Mouse (Mus musculus): ENCODE data around the gene Spout1. TPM values are rescaled to one million over a fixed set of nuclear protein-coding genes. Genes with fewer than 3 reads are reported as not detected.
A peak's percentile ranks its signal among the peaks of the same experiment; 100 is the strongest.
"Not testable (repeated sequence)": the region's sequence is repeated elsewhere in the genome, so short reads cannot be mapped to it uniquely, and the experiment has no call there.

Spout1 gene
- total RNA-seq, 1 experiment from 2014 or later: 8.3 TPM

DNA sequence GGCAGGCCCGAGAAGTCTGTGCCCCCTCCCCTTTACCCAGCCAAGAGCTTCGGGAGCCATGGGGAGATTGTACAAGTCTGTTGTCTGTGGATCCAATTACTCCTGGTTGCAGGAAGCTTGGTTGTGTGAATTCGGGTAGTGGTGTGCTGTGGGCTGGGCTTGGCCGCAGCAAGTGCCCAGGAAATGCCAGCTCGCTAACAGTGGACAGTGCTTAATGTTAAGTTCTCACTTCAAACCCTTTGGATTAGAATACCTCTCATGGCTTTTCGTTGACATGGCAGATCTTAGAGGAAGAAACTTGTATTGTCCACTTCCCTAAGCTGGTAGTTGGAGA lies 43.9 kb downstream of the Spout1 start:
- ATAC-seq (ENCODE audit: extremely low read depth, insufficient number of reproducible peaks, low FRiP score, poor library complexity, severe bottlenecking): no peak

DNA sequence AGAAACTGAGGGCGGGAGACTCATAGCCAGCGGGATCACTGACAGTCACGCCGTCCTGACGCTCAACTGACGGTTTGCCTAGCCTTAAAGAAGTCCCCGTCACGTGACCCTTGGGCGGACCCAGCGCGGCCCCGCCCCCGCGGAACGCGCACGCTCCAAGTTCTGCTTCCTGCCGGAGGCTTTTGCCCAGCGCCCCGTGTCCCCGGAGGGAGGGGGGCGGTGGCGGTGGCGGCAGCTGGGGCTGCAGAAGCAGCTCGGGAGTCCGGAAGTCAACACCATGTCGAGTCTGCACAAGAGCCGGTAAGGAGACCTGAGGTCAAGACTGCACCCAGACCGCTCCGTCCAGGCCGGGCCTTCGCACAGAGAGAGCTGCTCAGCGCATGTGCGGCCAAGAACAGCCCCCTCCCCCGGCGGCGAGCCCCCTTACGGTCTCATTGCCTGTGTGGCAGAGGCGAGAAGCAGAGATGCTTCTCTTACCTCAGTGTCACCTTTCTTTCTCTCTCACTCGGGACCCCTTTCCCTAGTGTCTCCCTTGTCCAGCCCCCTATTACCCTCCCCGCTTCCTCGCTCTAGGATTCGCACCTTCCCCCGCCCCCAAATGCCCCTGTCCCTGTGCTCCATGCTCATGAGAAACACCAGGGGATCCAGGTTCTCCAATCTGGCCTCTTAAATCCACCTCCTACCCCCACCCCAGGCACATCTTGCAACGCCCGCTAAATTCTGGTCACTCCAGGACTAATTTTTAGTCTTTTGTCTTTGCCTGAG lies 44.5 kb downstream of the Spout1 start, which contains the start of gene Tbc1d13:
Tbc1d13 (plus strand) TSS at position 134 of the 765 bp plus-strand sequence.
- ATAC-seq (ENCODE audit: extremely low read depth, insufficient number of reproducible peaks, low FRiP score, poor library complexity, severe bottlenecking): peak; percentile 88

DNA sequence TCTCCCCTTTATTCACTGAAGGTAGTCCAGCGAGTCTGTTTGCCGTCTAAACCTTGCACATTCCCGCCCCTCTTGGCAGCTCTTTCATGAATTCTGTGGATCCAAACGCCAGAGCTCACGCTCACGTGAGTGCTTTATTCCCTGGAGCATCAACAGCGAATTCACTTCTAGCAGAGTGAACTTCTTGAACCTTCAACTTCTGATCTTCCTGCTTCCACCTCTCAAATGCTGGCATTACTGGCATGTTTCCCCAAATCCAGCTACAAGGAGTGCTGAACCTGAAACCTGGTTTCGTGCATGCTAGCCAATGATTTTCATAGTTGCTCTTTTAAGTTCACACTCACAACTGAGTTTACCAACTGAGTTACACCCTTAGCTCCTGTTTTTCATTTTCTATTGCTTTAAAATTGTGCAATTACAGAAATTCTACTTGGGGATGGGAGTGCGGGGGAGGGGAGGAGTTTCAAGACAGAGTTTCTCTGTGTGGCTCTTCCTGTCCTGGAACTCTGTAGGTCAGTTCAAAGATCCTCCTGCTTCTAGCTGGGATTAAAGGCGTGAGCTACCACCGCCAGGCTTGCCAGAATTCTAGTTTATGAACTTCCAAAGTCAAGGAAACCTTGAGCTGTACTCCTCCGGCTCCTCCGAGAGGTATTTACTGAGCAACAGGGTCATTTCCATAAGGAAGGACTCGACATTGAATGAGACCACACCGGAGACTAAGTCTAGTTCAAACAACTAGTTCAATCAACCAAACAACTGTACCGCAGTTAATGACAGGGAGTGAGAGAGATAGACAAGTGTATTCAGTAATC lies 45.3 kb downstream of the Spout1 start:
- ATAC-seq (ENCODE audit: extremely low read depth, insufficient number of reproducible peaks, low FRiP score, poor library complexity, severe bottlenecking): no peak

DNA sequence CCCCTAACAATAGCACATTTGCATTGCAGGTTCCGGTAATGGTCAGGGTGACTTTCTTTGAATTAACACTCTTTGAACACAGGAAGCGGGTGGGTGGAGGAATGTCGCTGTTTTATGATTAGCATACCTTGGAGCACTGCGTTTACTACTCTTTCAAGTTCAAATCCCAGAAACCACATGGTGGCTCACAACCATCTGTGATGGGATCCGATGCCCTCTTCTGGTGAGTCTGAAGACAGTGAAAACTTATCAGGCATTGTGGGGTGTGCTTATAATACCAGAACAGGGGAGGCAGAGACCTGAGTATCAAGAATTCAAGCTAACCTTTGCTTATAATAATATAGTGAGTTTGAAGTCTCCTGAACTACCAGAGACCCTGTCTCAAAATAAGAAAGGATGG lies 47.0 kb downstream of the Spout1 start:
- not testable (repeated sequence) for ATAC-seq (ENCODE audit: extremely low read depth, insufficient number of reproducible peaks, low FRiP score, poor library complexity, severe bottlenecking)

DNA sequence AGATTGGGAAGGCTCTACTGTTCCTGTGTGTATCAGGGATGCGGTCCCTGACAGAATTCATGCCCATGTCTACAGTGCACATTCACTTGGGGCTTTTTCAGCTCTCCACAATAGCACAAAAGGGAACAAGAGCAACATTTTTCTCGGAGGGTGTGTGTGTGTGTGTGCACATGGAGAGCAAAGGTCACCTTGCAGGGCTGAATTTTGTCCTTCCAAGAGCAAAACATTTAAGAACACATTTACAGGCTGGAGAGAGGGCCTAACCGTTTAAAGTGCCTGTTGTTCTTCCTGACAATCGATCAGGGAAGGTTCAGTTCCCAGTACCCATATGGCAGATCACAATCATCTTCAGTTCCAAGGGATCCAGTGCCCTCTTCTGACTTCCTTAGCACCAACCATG lies 48.1 kb downstream of the Spout1 start:
- no peak for ATAC-seq (ENCODE audit: extremely low read depth, insufficient number of reproducible peaks, low FRiP score, poor library complexity, severe bottlenecking)

DNA sequence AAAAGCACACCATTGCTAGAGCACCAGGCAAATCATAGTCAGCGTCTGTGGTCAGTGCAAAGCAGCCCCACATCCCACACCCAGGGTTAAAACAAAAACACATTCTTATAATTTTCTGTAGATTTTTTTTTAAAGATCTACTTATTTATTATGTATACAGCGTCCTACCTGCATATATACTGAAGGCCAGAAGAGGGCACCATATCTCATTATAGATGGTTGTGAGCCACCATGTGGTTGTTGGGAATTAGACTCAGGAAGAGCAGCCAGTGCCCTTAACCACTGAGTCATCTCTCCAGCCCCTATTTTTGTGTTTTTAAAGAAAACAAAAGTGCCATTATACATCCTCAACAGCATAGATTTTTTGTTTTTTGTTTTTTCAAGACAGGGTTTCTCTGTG lies 49.5 kb downstream of the Spout1 start:
- ATAC-seq (ENCODE audit: extremely low read depth, insufficient number of reproducible peaks, low FRiP score, poor library complexity, severe bottlenecking): no peak

DNA sequence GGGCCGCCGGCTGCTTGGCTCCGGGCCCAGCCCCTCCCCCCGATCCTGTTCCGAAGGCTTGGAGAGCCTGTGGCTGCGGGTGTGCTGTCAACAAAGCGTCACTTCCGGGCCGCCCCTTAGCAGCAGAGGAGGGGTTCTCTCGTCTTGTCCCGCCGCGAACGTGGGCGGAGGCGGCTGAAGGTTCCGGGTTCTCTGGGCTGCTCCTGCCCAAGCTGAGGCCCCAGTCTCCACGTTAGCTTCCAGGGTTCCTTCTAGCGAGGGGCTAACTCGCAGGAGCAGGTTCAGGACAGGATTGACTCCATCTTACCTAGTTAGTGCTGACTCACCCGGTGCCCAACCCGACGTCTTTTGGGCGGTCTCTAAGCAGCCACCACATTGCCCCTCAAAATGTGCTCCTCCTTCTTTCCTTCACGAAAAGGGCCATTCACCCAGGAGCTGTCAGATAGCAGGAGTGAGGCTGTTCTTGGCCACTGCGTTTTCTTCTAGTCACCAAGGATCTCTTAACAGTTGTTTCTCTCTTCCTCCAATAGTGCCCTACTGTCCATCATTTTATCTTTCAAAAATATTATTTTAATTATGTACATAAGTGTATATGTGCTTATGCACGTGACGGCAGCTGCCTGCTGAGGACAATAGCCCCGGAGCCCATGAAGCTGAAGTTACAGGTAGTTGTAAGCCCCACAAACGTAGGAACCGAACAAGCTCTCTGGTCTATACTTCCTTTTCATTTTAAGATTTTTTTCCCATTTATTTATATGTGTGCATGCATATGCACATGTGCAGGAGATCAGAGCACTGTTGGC lies 53.6 kb downstream of the Spout1 start, which contains the start of gene Zer1:
Zer1 (minus strand) TSS at position 114 of the 803 bp plus-strand sequence.
- ATAC-seq (ENCODE audit: extremely low read depth, insufficient number of reproducible peaks, low FRiP score, poor library complexity, severe bottlenecking): peak; percentile 92

DNA sequence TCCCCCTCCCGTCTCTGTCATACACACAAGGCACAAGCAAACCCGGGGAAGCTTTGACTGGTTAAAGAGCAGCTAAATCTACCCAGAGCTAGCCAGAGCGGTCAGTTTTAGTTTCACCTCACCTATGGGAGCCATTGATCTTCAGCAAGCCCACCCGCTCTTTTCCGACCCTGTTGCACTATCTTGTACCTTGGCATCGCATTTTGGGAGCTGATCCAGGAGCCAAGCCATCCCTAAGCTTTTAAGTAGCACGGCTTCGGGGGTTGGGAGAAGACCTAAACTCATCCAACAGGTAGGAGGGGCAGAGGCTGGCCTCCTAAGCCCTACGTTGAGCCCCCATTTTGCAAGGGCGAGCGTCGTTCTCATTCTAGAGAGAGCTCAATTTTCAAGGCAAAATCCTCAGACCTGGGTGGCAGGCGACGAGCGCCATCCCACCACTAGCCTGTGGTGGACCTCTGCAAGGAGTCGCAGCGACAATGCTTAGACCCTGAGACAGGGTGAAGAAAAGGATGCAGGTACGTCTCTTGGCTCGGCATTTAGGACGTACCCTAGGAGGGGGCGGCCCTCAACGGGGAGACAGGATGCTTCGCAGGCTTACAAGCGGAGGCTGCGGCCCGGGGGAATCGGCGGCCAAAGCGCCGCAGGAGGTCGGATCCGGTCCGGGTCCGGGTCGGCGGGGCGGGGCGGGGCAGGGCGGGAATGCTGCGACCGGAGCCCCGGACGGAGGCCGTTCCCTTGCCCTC lies 54.4 kb downstream of the Spout1 start:
- 0 out of 2 replicates have a peak, but pooled peaks have one; percentile 8 for ATAC-seq (ENCODE audit: extremely low read depth, insufficient number of reproducible peaks, low FRiP score, poor library complexity, severe bottlenecking)

Other genes starting within 250 kb of the Spout1 start
- 73.9 and 79.8 TPM in 2 replicates for gene Gle1, start 243.0 kb downstream of the Spout1 start, total RNA-seq (2017)
- 259 and 285 TPM in 2 replicates for gene Sptan1, start 212.9 kb downstream of the Spout1 start, total RNA-seq (2017)
- 0.70 and 0.86 TPM in 2 replicates for gene Wdr34, start 129.6 kb downstream of the Spout1 start, total RNA-seq (2017)
- 313 and 345 TPM in 2 replicates for gene Set, start 121.1 kb downstream of the Spout1 start, total RNA-seq (2017)
- gene Pkn3, start 100.8 kb downstream of the Spout1 start, total RNA-seq (2017): 1.0 and 1.8 TPM in 2 replicates
- gene Zdhhc12, start 84.8 kb downstream of the Spout1 start, total RNA-seq (2017): 10.1 and 11.2 TPM in 2 replicates
- 43.1 and 46.3 TPM in 2 replicates for gene Zer1, start 53.9 kb downstream of the Spout1 start, total RNA-seq (2017)
- gene Tbc1d13, start 44.7 kb downstream of the Spout1 start, total RNA-seq (2017): 40.9 and 50.9 TPM in 2 replicates
- gene Endog, start 7.0 kb downstream of the Spout1 start, total RNA-seq (2017): 1.3 and 3.9 TPM in 2 replicates
- 7.1 and 7.5 TPM in 2 replicates for gene Kyat1, start 27.4 kb upstream of the Spout1 start, total RNA-seq (2017)
- gene Lrrc8a, start 59.3 kb upstream of the Spout1 start, total RNA-seq (2017): 20.7 and 22.5 TPM in 2 replicates
- gene Gm28035, start 62.1 kb upstream of the Spout1 start, total RNA-seq (2017): 2.0 and 2.9 TPM in 2 replicates
- 3.8 and 6.0 TPM in 2 replicates for gene Phyhd1, start 87.7 kb upstream of the Spout1 start, total RNA-seq (2017)
- gene Gm28038, start 102.6 kb upstream of the Spout1 start, total RNA-seq (2017): not detected in 2 replicates
- 9.0 and 10.3 TPM in 2 replicates for gene Dolk, start 107.9 kb upstream of the Spout1 start, total RNA-seq (2017)
- 14.6 and 14.8 TPM in 2 replicates for gene Nup188, start 107.9 kb upstream of the Spout1 start, total RNA-seq (2017)
- 39.0 and 44.3 TPM in 2 replicates for gene Sh3glb2, start 180.9 kb upstream of the Spout1 start, total RNA-seq (2017)
- 6.0 and 11.2 TPM in 2 replicates for gene Miga2, start 185.8 kb upstream of the Spout1 start, total RNA-seq (2017)
- 19.8 and 21.2 TPM in 2 replicates for gene Dolpp1, start 213.8 kb upstream of the Spout1 start, total RNA-seq (2017)
- gene Crat, start 237.4 kb upstream of the Spout1 start, total RNA-seq (2017): 15.3 and 16.2 TPM in 2 replicates
- 37.4 and 47.8 TPM in 2 replicates for gene Ptpa, start 237.6 kb upstream of the Spout1 start, total RNA-seq (2017)

Data from neutrophil, adult 5-6 weeks (primary cell).